Mouse (Mus musculus) myocyte (in vitro differentiated cells): ENCODE measurements around the gene Angptl2.
A peak's percentile ranks its signal among the peaks of the same experiment; 100 is the strongest.

Source experiments
- CEBPB ChIP-seq: IDR thresholded peaks from 2 replicates; pipeline ENCODE4 v1.6.1; 2011; ENCODE audit warnings: mild to moderate bottlenecking, moderate library complexity; ENCODE audit not compliant: poor library complexity, insufficient read depth, severe bottlenecking
- E2F4 ChIP-seq: IDR thresholded peaks from one replicate; pipeline ENCODE4 v1.6.1; 2011; ENCODE audit warnings: mild to moderate bottlenecking, control low read depth, moderate library complexity; ENCODE audit not compliant: insufficient read depth
- MAX ChIP-seq: IDR thresholded peaks from one replicate; pipeline ENCODE4 v1.6.1; 2011; ENCODE audit warnings: low read depth, mild to moderate bottlenecking, control low read depth
- MYOD1 ChIP-seq, 3 experiments: IDR thresholded peaks; one replicate each; pipeline ENCODE4 v1.6.1; 2011; ENCODE audit warnings: control low read depth in 2 of 3, low read depth in 2 of 3, mild to moderate bottlenecking in 2 of 3, moderate library complexity in 1 of 3; ENCODE audit not compliant: insufficient read length in 2 of 3, control insufficient read depth in 1 of 3
- POLR2A ChIP-seq: IDR thresholded peaks from one replicate; pipeline ENCODE4 v1.6.1; 2011; ENCODE audit warnings: low read depth, mild to moderate bottlenecking, control low read depth, moderate library complexity; ENCODE audit not compliant: insufficient read length
- POLR2AphosphoS2 ChIP-seq: IDR thresholded peaks from one replicate; pipeline ENCODE4 v1.6.1; 2011; ENCODE audit warnings: low read depth, control low read depth; ENCODE audit not compliant: insufficient read length
- REST ChIP-seq: IDR thresholded peaks from one replicate; pipeline ENCODE4 v1.6.1; 2011; ENCODE audit warnings: mild to moderate bottlenecking, control low read depth, moderate library complexity; ENCODE audit not compliant: insufficient read depth, insufficient read length
- SRF ChIP-seq: IDR thresholded peaks from one replicate; pipeline ENCODE4 v1.6.1; 2011; ENCODE audit warnings: low read depth; ENCODE audit not compliant: control insufficient read depth, insufficient read length
- TCF12 ChIP-seq: IDR thresholded peaks from one replicate; pipeline ENCODE4 v1.6.1; 2011; ENCODE audit warnings: mild to moderate bottlenecking, control low read depth; ENCODE audit not compliant: poor library complexity, insufficient read depth, severe bottlenecking
- USF1 ChIP-seq: IDR thresholded peaks from one replicate; pipeline ENCODE4 v1.6.1; 2011; ENCODE audit warnings: low read depth, mild to moderate bottlenecking, control low read depth, moderate library complexity

DNA sequence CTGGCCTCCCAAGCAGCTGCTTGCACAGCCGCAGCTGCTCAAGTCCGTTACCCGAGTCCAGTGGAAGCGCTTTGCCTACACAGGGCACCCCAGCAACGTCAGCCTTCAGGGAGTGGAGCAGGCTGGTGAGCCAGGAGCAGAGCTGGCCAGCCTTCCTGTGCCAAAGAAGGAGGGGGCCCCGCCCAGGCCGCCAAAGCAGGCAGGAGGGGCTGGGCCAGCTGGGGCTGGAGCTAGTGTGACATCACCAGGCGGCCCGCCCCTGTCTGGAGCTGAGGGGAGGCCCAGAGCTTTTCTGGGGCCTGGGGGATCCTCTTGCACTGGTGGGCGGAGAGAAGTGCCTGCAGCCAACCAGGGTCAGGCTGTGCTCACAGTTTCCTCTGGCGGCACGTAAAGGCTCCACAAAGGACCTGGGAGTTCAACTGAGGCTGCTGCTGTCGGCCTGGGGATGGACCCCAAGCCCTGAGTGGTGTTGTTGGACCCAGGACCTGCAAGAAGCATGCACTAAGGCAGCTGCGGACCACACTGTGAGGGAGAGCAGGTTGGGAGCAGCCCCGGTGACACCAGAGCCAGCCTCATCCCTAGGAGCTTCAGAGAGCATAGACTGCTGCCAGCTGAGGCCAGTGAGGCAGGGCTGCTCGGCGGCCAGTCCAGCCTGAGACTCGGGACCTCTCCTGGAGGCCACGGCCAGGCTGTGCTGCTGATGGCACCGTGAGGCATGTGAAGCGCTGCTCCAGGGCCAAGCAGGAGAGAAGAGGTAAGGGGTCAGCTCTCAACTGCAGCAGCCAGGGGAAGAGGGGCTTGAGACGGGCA lies at the start of gene Angptl2:
- TF ChIP-seq POLR2A (peak; percentile 92), CEBPB (no peak), POLR2AphosphoS2 (peak; percentile 89), MAX (no peak), TCF12 (peak; percentile 83), E2F4 (no peak), USF1 (no peak), MYOD1 (IDR thresholded peaks at IDR 0.05; ENCODE audit: control insufficient read depth in 1 of 3, insufficient read length in 2 of 3, low read depth in 2 of 3) (peak; percentile 98 to 99 (median 99)), SRF (peak; percentile 85), REST (no peak)
